Mouse (Mus musculus) kidney, adult 9 months (tissue): ENCODE results near the gene Treh.

ENCODE experiments used
- DNase-seq: peaks from one replicate; pipeline ENCODE4 v3.0.0; 2022

Treh gene

DNA sequence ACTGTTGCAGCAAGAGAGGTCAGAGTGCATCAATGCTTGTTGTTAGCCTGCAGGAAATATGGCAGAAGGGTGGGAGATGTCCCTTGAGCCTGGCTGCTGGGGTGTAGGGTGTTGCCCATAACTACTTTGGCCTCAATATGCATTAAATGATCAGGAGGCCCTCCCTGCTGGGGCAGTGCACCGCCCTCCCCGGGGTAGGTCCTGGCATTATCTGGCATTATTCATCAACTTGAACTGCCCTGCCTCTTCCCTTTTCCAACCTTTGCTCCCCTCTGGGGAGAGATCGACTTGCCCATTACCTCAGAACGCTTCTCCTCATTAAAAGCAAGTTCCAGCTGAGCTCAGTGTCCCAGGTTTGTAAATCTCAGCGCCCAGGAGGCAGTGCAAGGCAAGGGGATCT is 6.5 kb downstream of the Treh start:
- DNase-seq = peak; percentile 81

DNA sequence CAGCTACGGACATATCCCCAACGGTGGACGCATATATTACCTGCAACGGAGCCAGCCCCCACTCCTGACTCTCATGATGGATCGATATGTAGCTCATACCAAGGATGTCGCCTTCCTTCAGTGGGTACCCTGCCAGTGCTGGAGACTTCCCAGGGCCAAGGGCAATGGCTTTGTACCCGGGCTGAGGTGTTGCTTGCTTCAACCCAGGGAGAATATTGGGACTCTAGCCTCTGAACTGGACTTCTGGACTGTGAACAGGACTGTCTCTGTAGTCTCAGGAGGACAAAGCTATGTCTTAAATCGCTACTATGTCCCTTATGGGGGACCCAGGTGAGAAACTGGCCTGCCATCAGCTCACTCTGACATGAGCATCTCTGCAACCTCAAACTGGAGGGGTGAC is 10.0 kb downstream of the Treh start:
- DNase-seq = peak; percentile 65

DNA sequence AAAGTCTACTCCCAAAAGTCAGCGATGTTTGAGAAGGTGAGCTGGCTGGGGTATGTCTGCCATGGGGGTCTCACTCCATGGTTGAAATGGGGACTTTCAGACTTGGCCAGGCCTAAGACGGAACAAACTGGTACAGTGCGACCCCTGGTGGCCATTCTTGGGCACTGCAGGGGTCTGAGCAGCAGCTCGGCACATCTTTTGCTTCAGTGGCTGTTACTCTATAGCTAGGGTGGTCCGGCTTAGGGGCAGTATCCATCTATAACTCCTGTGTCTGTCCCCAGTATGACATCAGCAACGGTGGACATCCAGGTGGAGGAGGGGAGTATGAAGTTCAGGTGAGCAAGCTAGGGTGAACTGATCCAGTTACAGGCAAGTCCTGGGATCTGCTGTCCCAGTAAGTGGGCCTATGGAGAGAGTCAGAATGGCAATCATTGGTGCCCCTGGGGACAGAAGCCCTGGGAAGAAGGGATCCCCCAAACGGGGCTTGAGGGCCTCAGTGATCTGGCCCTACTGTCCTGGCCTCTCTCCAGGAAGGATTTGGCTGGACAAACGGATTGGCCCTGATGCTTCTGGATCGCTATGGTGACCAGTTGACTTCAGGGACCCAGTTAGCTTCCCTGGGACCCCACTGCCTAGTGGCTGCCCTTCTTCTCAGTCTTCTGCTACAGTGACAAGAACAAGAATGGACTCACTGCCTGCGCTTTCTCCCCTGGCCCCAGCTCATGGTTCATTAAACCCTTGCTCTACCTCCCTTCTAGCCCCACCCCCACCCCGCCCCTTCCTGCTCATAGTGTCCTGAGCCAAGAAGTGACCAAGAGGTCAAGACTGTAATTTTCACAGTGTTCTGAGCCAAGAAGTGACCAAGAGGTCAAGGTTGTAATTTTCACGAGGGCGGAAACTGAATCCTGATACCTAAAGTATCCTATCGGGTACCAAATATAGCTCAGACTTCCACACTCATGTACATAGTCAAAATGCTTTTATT is 12.6 kb downstream of the Treh start:
- peak; percentile 78 for DNase-seq

DNA sequence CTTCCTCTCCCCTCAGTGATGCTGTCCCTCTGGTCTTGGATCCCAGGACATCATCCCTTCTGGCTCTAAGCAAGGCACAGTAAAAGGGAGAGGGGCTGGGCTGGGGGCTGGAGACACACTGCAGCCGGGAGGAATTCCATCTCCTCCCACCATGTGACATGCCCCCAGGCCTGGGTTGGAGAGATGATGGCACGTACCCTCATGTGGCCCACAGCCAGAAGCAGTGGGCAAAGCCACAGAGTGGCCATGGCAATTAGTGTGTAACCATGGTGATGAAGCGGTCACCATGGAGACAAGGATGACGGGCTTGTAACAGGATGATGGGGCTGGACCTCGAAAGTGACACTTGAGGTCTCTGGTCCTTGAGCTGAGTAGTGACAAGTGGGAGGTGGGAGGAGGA is 13.6 kb downstream of the Treh start:
- DNase-seq = peak; percentile 33

DNA sequence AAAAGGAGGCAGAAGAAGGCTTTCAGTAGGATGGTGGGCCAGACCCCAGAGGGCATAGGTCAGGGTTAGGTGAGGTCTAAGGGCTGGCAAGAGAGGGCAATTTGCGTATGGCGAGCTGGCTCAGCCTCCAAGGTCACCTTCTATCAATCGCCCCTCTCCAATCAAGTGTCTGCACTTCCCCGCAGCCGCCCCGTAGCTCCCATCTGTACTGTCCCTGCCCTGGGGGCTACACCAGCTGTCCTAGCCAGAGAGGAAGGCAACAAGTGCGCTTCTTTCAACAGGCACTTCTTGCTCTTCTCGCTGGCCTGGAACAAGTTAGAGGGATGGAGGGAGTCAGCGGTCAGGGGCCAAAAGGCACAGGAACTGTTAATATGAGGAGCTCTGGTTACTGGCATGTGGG is 15.0 kb downstream of the Treh start:
- DNase-seq = no peak

DNA sequence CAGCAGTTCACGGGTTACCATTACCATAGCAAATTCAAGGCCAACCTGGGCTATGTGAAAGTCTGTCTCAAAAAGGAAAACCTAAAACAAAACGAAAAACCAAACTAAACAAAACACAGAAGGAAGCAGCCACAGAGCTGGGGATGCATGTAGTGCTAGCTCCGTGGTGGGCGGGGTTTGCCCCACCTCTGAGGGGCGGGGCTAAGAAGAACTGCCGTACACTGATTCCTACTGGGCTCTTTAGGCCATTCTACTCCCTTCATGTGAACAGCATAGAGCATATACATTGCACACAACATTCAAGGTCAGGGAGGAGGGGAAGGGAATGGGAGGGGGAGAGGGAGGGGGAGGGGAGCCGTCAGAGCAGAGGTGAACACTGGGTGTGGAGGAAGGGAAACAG is 17.6 kb downstream of the Treh start:
- DNase-seq = no peak

DNA sequence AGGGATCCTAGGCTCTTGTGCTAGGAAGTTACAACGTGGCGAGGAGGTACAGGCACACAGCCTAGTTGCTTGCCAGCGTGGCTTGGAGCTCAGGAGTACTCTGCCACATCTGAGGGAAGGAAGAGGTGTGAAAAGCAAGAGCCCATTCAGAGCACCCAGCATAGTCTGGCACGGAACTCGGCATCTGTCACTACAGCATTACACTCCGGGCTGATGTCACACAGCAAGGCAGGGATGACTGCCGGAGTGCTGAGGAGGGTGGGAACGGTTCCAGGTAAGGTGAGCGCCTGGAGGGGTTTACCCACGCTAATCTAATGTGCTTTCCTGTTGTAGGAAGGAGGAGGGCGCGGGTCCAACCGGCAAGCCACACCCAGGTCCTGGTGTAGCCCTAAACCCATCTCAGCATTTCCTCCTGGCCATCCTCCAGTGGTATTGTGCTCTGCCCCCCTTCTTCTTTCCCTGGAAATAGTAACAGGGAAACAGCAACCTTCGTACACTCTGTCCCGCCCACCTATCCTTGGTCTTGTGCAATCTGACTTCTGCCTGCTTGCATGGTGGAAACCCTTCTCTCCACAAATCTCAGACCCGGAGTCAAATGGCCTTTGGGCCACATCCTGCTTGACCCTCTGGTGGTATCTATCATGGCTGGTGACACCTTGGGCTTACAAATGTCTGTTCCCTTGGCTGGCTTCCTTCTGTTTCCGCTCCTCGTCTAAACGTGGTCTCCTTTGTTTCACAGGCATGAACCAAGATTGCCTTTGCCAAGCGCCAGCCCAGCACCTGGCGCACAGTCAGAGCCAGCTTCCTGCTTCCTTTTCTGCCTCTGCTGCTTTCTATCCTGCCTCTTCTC is 18.9 kb downstream of the Treh start:
- DNase-seq = peak; percentile 89

DNA sequence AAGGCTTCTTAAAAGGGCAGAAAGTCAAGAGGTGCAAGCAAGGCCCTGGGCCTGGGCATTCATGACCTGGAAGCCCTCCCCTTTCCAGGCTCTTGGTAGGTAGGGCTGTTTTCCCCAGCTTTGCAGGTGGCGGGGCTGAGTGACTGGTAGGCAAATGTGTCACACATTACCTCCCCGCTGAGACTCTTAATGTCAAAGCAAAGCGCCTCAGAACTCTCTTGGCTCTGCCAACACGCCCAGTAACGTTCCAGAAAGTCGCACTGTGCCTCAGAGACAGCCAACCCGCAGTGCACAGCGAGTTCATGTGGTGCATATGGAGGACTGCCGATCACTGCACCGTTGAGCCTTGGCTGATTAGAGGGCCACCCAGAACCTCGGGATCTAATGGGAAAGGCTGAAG is 20.0 kb downstream of the Treh start:
- no peak for DNase-seq

DNA sequence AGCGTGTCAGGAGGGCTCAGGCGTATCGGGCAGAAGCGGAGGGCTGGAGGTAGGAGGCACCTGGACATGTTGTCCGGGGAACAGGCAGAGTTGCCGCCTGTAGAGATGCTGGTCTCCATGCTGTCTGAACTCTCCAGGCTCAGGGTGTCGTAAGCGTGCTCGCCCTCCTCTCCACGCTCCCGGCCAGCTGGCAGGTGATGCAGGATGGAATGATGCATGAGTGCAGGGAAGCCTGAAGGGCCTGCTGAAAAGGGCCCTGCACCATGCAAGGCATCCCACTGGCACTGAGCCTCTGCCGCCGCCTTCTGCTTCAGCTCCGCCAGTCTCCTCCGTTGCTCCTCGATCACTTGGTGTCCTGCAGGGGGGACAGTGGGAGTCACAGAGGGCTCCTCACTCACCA is 24.8 kb downstream of the Treh start:
- no peak for DNase-seq

DNA sequence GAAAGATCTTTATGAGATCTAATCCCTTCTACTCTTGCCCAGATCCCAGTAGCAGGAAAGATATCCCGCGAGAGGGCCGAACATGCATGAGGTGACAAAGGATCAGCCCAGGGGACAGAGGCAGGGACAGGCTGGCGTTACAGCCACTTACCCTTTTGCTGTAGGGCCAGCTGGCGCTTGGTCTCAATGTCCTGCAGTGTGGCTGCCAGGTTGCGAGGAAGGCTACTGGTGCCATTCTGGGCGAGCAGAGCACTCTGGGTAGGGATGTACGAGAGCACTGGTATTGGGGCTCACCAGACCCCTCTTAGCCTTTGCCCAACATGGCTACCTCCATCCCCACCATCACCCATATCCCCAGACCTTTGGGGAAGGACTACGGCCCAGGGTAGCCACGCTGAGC is 26.2 kb downstream of the Treh start:
- DNase-seq = no peak

DNA sequence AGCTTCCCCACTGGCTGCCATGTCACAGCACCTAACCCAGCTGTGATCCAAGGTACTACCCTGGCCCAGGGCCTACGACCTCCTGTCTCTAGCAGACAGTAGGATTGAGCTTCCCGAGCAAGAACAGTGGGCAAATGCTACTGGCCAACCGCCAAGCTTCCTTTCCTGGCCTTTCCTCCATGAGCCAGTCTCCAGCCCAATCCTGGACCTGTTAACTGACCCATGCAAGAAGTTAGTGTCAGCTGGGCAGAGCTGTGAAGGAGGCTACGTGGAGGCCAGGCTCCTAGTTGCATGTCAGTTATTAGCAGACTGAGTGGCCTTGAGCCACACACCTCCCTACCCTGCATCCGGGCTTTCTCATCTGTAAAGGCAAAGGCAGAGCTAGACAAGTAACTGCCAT is 26.7 kb downstream of the Treh start:
- peak; percentile 58 for DNase-seq

DNA sequence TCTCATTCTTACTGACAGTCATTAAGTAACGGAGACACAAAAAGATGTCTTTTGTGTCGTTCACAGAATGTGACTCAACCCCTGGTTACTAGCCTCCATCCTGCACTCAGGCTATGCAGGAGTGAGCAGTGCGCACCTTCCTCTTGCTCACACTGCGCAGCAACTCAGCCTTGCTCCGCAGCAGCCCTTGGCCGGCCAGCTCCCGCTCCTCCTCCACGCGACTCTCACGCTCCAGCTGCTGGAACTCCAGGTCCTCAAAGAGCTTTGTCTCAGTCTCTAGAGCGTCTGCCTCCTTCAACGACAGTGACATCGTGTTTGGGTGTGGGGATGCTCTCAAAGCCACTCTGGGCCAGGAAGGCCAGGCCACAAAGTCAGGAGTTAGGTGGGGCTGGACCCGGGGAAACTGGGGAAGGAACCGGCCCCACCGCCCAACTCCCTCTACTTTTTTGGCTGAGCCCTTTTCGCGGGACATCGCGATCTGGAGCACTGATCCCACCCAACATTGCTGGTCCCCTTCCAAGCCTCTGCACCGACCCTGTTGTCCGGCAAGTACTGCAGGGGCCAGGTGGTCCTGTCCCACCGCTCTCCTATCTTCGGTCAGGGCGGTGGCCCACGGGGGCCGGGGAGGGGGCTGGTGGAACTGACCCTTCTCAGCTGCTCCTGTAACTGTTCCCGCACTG is 34.9 kb downstream of the Treh start:
- no peak for DNase-seq

DNA sequence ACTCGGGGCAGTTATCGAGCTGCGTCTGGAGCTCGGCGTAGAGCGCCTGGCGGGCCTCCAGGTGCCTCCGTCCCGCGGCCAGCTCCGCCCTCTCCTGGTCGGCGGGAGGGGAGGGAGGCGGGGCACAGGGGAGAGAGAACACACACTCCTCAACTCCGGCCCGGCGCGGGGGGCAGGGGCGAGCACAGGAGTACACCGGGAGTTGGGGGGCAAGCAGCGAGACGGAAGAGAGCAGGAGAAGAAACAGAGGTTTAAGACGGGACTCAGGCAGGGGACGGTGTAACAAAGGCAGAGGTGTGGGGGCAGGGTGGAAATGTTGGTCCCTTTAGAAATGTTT is 35.4 kb downstream of the Treh start:
- DNase-seq = peak; percentile 86

DNA sequence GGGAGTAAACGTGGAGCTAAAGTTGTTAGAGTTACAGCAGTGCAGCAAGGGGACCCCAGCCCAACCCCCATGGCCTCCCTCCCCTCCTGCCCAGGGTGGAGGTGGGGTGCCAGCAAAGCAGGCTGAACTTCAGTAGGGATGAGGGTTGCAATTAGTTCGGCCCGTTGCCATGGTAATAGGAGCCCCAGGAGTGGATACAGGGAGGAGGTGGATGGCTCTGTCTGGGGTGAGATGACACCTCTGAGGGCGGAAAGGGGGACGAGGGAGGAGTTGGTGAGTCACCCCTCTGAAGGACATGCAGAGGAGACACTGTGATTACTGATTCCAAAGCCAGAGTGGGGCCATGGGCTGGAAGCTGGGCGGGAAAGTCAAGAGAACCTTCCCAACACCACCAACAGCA is 35.9 kb downstream of the Treh start:
- DNase-seq = no peak

DNA sequence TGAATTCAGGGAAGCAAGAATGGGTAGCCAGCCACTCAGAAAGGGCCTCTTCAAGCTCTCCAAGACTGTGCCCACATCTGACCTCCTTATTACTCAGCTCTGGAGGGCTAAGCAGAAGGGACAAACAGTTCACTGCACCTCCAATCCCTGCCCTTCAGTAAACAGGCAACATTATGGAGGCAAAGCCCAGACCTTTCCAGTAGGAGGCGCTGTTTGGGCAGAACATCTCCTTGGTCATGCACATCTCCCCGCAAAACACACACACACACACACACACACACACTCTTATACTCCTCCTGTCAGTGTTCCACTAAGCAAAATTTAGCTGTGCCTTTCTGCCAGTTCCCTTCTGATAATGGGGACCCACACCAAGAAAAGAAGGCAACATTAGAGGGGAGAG is 36.6 kb downstream of the Treh start:
- DNase-seq = peak; percentile 57

DNA sequence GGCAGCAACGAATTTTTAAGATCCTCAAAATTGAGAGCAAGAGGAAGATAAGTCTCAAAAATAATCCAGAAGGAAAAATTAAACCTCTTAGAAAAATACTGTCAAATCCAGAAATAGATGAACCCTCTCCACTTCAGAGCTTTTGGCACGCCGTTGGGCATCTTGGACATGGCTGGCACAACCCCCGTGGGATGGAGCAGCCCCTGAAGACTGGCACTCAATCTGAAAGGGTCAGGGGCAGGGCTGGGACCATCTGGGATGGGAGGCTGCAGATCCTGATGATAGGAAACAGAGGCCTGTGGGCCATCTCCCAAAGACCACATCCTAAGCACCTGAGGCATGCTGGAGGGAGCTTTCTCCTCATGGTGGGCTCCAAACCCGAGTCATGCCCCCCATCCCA is 37.2 kb downstream of the Treh start:
- no peak for DNase-seq

DNA sequence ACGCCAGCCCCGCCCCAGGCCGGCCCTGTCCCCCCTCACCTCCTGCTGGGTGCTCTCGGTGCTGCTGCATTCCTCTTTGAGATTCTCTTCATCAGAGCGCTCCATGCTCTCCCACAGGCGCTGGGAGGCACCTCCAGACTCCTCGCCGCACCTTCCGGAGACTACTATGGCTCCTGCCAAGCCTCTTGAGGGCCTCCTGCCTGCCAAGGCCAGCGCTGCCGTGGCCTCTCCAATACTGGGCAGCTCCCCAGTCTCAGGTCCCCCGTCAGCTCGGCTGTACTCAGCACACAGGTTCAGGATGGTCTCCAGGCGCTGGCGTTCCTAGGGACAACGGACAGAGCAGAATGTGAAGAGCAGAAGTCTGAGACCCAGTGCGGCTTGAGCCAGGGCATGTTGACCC is 38.6 kb downstream of the Treh start:
- DNase-seq = no peak

DNA sequence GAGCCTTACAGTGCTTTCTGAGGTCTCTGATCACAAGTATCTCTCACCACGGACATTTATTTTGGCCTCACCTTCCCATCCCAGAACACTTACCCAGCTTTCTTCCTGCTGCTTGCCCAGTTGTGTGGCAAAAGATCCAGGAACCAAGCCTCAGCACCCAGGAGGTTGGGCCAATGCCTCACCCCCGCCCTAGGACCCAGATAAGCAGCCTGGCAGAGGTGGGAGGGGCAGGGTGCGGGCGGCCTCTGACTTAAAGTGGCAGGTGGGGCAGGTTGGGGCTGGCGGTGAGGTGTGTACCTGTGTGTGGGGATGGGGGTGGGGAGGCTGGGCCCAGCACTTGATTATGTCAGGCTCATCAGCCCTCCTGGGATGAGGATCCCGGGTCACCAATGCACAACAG is 40.0 kb downstream of the Treh start:
- no peak for DNase-seq

DNA sequence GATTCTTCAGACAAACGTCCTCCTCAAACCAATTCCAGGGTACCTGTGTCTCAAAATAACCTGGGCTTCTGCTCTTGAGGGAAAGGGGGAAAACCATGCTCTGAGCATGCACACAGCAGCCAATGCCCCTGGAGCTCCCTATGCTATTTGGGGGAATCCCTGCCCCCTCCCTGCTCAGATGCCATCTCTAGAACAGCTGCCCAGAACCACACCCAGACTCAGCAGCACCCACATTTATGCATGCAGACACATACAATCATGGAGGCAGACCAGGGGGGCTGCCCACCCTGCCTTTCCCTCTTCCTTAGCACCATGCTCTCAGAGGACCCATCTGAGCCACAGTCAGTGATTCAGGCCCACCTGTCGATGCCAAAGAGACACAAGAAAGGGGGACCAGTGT is 40.5 kb downstream of the Treh start:
- no peak for DNase-seq

DNA sequence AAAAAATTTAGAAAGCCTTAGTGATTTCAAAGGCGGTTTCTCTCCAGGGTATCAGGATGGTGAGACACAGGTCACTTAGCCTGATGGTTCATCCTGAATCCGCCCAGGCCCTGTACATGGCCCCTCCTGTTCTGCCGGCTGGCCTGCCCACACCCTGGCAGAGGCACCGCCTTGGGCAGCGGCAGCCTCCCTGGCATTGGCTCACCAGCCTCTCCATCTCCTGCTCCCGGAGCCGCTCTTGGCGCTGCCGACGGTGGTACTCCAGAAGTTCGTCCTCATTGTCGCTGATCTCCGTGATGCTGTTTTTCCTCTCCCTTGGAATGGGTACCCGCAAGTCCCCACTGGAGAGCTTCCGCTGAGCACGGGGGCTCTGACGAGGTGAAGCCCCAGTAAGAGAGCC is 42.1 kb downstream of the Treh start:
- DNase-seq = no peak

DNA sequence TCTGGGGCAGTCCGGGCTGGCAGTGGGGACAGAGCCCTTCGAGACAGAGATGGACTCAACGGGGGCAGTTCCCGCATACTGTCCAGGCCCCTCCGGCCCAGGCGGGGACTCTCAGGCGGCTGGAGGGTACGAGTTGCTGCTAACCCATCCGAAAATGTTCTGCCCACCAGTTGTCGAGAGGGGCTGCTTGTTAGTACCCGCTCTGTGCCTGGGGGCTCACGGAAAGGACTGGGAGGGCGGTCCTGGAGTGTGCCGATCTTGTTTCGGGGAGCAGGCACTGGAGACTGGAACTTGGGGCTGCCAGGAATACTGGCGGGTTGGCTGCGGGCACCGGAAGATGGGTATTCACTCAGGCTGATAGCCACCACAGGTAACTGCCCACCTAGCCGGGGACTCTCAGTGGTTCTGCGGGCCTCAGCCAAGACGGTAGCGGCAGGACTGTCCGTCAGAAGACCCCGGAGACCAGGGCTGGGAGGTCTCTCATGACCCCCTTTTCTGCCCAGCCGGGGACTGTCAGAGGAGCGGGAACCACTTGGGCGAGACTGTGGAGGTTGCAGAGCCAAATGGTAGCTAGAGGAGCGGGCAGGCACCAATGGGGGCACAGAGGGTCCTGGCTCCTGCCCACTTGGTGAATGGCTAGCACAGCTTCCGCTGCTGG is 42.8 kb downstream of the Treh start:
- DNase-seq = no peak

DNA sequence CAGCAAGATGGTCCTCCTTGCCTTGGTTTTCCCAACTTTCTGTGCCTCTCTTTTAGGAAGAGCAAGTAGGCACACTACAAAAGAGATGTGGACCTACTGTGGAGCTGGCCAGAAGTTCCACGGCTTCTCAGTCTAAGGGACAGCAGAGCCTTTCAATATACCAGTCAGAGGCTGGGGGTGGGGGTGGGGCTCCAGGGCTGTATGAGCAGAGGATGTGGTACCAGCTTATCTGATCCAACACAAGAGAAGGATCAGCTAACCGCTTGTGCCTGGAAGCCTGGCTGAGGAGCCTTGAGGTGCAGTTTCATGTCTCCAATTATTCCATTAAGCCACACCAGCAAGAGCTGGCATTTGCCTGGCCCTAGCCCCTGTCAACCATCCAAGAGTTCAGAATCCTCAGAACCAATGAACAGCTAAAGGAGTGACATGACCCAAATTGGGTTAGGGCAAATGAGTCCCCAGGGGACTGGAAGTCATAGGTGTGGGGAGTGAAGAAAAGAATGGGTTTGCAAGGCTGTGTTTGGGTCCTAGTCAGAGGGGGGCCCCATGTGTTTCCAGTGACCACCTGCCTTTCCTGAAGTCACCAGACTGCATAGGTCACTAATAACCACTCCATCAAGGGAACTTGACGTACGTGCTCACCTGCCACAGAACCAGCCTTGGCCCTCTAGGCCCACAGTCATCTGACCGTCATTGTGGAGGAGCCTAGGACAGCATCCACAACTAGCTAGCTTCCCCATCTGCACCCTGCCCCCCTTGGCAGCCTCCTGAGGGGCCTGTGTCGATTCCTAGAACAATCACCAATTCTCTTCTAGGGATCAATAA is 44.2 kb downstream of the Treh start:
- no peak for DNase-seq
